Mouse (Mus musculus) gastrocnemius, adult 2 months (tissue): ENCODE measurements at regions not wholly inside any gene's neighbourhood (a gene's known extent, or its start where the extent isn't known, plus 50 kb on each side); places are given as distances from the start of the nearest gene placed in this dataset.

Experiments used
- DNase-seq: peaks from one replicate; pipeline ENCODE4 v3.0.0; 2022
- H3K27ac ChIP-seq: fragments of 200-600 bp; 2 replicates; pipeline ENCODE4 v1.8.1; 2022; ENCODE audit warnings: mild to moderate bottlenecking
- H3K4me3 ChIP-seq: fragments of 200-600 bp; 2 replicates; pipeline ENCODE4 v1.8.1; 2022; ENCODE audit warnings: mild to moderate bottlenecking, moderate library complexity
- CTCF ChIP-seq: fragments of 200-600 bp; IDR thresholded peaks from 2 replicates; pipeline ENCODE4 v1.8.1; 2022; ENCODE audit warnings: antibody characterized with exemption, mild to moderate bottlenecking, moderate library complexity
- intact Hi-C: fragments of 180-260 bp; cut with DNase I; formaldehyde crosslinking; loops from one replicate; pipeline ENCODE4 v1.15.1; 2025

DNA sequence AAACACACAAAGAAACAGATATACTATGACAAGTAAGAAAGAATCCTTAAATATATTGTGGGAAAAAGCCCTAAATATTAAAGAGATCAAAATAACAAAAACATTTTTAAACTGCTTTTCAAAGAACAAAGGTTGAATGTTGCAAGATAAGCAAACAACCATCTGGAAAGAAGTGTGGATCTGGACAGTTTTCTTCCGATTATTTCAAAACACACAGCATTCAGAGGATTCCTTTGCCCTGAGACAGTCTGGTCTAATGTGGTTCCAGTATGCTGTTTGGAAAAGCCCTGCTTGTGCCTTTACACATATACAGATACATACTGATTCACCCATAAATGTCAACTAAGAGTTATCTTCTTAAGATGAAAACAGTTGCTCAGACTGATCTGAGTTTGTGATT lies 53.6 kb upstream of the Gbe1 start:
- no peak for TF ChIP-seq CTCF
- intact Hi-C loops, result no loop called here
- Histone ChIP-seq H3K4me3 (no peak overlapping the region), H3K27ac (no peak overlapping the region)
- no peak for DNase-seq
